Mouse (Mus musculus) intestine, postnatal 0 days (tissue): ENCODE results near the gene Togaram2. TPM values are rescaled to one million over a fixed set of nuclear protein-coding genes. Genes with fewer than 3 reads are reported as not detected.

Source experiments
- ATAC-seq: fragments of 200-750 bp; cut with Nextera tagmentation; 2 replicates; pipeline ENCODE4 v1.8.0; 2017; ENCODE audit warnings: mild to moderate bottlenecking, moderate TSS enrichment, moderate library complexity
- H3K27ac ChIP-seq: fragments of 300-500 bp; sonication (generic); 2 replicates; pipeline ENCODE4 v1.5.1; 2014; ENCODE audit warnings: mild to moderate bottlenecking, low read depth, low read length, moderate library complexity
- H3K27me3 ChIP-seq: fragments of 300-500 bp; sonication (generic); replicated peaks from 2 replicates; pipeline ENCODE4 v1.6.1; 2014; ENCODE audit warnings: low read length, mixed read lengths; ENCODE audit not compliant: control insufficient read depth, insufficient read depth
- H3K36me3 ChIP-seq: fragments of 300-500 bp; sonication (generic); 2 replicates; pipeline ENCODE4 v1.6.1; 2014; ENCODE audit warnings: mild to moderate bottlenecking, moderate library complexity; ENCODE audit not compliant: control insufficient read depth, insufficient read depth
- H3K4me1 ChIP-seq: fragments of 300-500 bp; sonication (generic); replicated peaks from 2 replicates; pipeline ENCODE4 v1.6.1; 2014; ENCODE audit warnings: antibody characterized with exemption, low read length, mixed read lengths; ENCODE audit not compliant: control insufficient read depth, insufficient read depth
- H3K4me2 ChIP-seq: fragments of 300-500 bp; sonication (generic); replicated peaks from 2 replicates; pipeline ENCODE4 v1.6.1; 2014; ENCODE audit warnings: low read depth, mild to moderate bottlenecking, moderate library complexity
- H3K4me3 ChIP-seq: fragments of 300-500 bp; sonication (generic); 2 replicates; pipeline ENCODE4 v1.5.1; 2014; ENCODE audit warnings: low read depth, low read length
- H3K9ac ChIP-seq: fragments of 300-500 bp; sonication (generic); 2 replicates; pipeline ENCODE4 v1.6.1; 2014; ENCODE audit warnings: mild to moderate bottlenecking, low read depth, low read length
- H3K9me3 ChIP-seq: fragments of 300-500 bp; sonication (generic); 2 replicates; pipeline ENCODE4 v1.6.1; 2016; ENCODE audit warnings: mixed run types; ENCODE audit not compliant: control insufficient read depth
- CTCF ChIP-seq: sonication (generic); IDR thresholded peaks from 2 replicates; pipeline ENCODE4 v1.5.1; 2016; ENCODE audit warnings: low read depth, mild to moderate bottlenecking, control low read depth, antibody characterized with exemption, moderate library complexity
- WGBS: fragments of 180-500 bp; shearing (Covaris S2); extraction: QIAGEN DNeasy Blood & Tissue Kit; methylation state at CpG from one replicate; pipeline ENCODE4 v1.1.7; 2014; 5-methylcytosine and 5-hydroxymethylcytosine counted together
- polyA plus RNA-seq: library from polyadenylated mRNA; unstranded; fragments of >200 nt; fragmentation: Nextera tagmentation; extraction: Ambion mirVana; gene quantifications from 2 replicates; pipeline ENCODE4 v1.2.1, GENCODE M21; 2015

The Togaram2 gene
- polyA plus RNA-seq, 1 experiment from 2014 or later, result 0.07 TPM

GRCm38 (mm10) chr17:71640421-71641085 is 32.5 kb upstream of the Togaram2 start:
- TF ChIP-seq CTCF, result no peak
- WGBS, result 92% methylated on average over 9 of the region's 9 CpGs
- Histone ChIP-seq H3K4me2 (no peak overlapping the region), H3K27me3 (no peaks in the 10 kb centered on the region), H3K36me3 (peaks cover 66% of the 10 kb centered on the region), H3K4me3 (no peak overlapping the region), H3K9me3 (no peaks in the 10 kb centered on the region), H3K9ac (no peak overlapping the region), H3K4me1 (no peaks in the 10 kb centered on the region), H3K27ac (no peak overlapping the region)
- no peak for ATAC-seq

GRCm38 (mm10) chr17:71642190-71642589 is 30.9 kb upstream of the Togaram2 start:
- no peaks in the 10 kb centered on the region for H3K27me3 ChIP-seq
- H3K27ac ChIP-seq, result no peak overlapping the region
- H3K36me3 ChIP-seq, result peaks cover 62% of the 10 kb centered on the region
- H3K4me1 ChIP-seq, result no peaks in the 10 kb centered on the region
- H3K4me2 ChIP-seq, result no peak overlapping the region
- H3K4me3 ChIP-seq, result no peak overlapping the region
- H3K9ac ChIP-seq, result no peak overlapping the region
- peak; percentile 42 for TF ChIP-seq CTCF
- H3K9me3 ChIP-seq, result no peaks in the 10 kb centered on the region
- ATAC-seq, result no peak
- WGBS, result 86% methylated on average over 3 of the region's 3 CpGs

- WGBS, result 86% methylated on average over 9 of the region's 9 CpGs
- Histone ChIP-seq H3K4me2 (no peak overlapping the region), H3K9me3 (no peaks in the 10 kb centered on the region), H3K9ac (no peak overlapping the region), H3K36me3 (peaks cover 66% of the 10 kb centered on the region), H3K27me3 (no peaks in the 10 kb centered on the region), H3K4me1 (no peaks in the 10 kb centered on the region), H3K4me3 (no peak overlapping the region), H3K27ac (no peak overlapping the region)
- ATAC-seq, result no peak
- peak; percentile 36 for TF ChIP-seq CTCF
Measured at GRCm38 (mm10) chr17:71650011-71650410, 23.1 kb upstream of the Togaram2 start.

GRCm38 (mm10) chr17:71652495-71652894 is 20.6 kb upstream of the Togaram2 start:
- no peak overlapping the region for H3K4me2 ChIP-seq
- no peaks in the 10 kb centered on the region for H3K4me1 ChIP-seq
- H3K27ac ChIP-seq, result no peak overlapping the region
- no peak overlapping the region for H3K9ac ChIP-seq
- H3K9me3 ChIP-seq, result no peaks in the 10 kb centered on the region
- H3K36me3 ChIP-seq, result peaks cover 64% of the 10 kb centered on the region
- TF ChIP-seq CTCF, result no peak
- ATAC-seq, result no peak
- WGBS, result 85% methylated on average over 2 of the region's 2 CpGs
- H3K4me3 ChIP-seq, result no peak overlapping the region
- H3K27me3 ChIP-seq, result no peaks in the 10 kb centered on the region

- 83% methylated on average over 5 of the region's 5 CpGs for WGBS
- no peak for ATAC-seq
- no peak for TF ChIP-seq CTCF
Measured at GRCm38 (mm10) chr17:71652934-71653333, 20.1 kb upstream of the Togaram2 start.

GRCm38 (mm10) chr17:71657521-71657920 is 15.5 kb upstream of the Togaram2 start:
- 84% methylated on average over 4 of the region's 4 CpGs for WGBS
- Histone ChIP-seq H3K4me1 (no peaks in the 10 kb centered on the region), H3K9me3 (no peaks in the 10 kb centered on the region), H3K27ac (no peak overlapping the region), H3K9ac (no peak overlapping the region), H3K27me3 (no peaks in the 10 kb centered on the region), H3K36me3 (peaks cover 44% of the 10 kb centered on the region), H3K4me2 (no peak overlapping the region), H3K4me3 (no peak overlapping the region)
- TF ChIP-seq CTCF, result no peak
- ATAC-seq, result no peak

More at GRCm38 (mm10) chr17:71652934-71653333, 20.1 kb upstream of the Togaram2 start:
- no peak overlapping the region for H3K4me3 ChIP-seq
- H3K36me3 ChIP-seq, result peaks cover 67% of the 10 kb centered on the region
- H3K4me1 ChIP-seq, result no peaks in the 10 kb centered on the region
- no peaks in the 10 kb centered on the region for H3K9me3 ChIP-seq
- H3K27ac ChIP-seq, result no peak overlapping the region
- H3K27me3 ChIP-seq, result no peaks in the 10 kb centered on the region
- no peak overlapping the region for H3K9ac ChIP-seq
- no peak overlapping the region for H3K4me2 ChIP-seq

GRCm38 (mm10) chr17:71658666-71659065 is 14.4 kb upstream of the Togaram2 start:
- no peak overlapping the region for H3K4me2 ChIP-seq
- no peak overlapping the region for H3K27ac ChIP-seq
- no peak overlapping the region for H3K9ac ChIP-seq
- H3K9me3 ChIP-seq, result no peaks in the 10 kb centered on the region
- H3K4me3 ChIP-seq, result no peak overlapping the region
- WGBS, result 91% methylated on average over 10 of the region's 10 CpGs
- H3K36me3 ChIP-seq, result peaks cover 34% of the 10 kb centered on the region
- H3K27me3 ChIP-seq, result no peaks in the 10 kb centered on the region
- ATAC-seq, result no peak
- H3K4me1 ChIP-seq, result no peaks in the 10 kb centered on the region
- no peak for TF ChIP-seq CTCF
